Comparison of ENCODE assay signal across 17 mouse cellular contexts in genomic region chr1:192879086-192879580, GRCm38 (mm10). TPM values are rescaled to one million over a fixed set of nuclear protein-coding genes. Genes with fewer than 3 reads are reported as not detected.
"Had no signal": no experiment of that assay in that cellular context is flagged by ENCODE, and none has a peak within 500 bp of the region (broad histone marks: within the 10 kb centered on the region; RNA-seq: fewer than 3 reads in every experiment).

No protein-coding gene starts in this region.

- H3K27ac ChIP-seq: midbrain, embryonic 10.5 days; midbrain, embryonic 12.5 days; neural tube, embryonic 13.5 days; neural tube, embryonic 15.5 days; stomach, embryonic 15.5 days; stomach, postnatal 0 days had no signal

- H3K27me3 ChIP-seq: midbrain, embryonic 12.5 days; neural tube, embryonic 13.5 days; neural tube, embryonic 15.5 days; stomach, embryonic 15.5 days had no signal

- H3K4me1 ChIP-seq: midbrain, embryonic 12.5 days; neural tube, embryonic 13.5 days; neural tube, embryonic 15.5 days; stomach, embryonic 15.5 days had no signal

- H3K36me3 ChIP-seq: midbrain, embryonic 10.5 days; midbrain, embryonic 12.5 days; neural tube, embryonic 13.5 days; neural tube, embryonic 15.5 days; stomach, embryonic 15.5 days had no signal

- H3K9ac ChIP-seq: lung, embryonic 14.5 days; midbrain, embryonic 12.5 days; neural tube, embryonic 13.5 days; neural tube, embryonic 15.5 days; stomach, embryonic 15.5 days had no signal

- H3K4me3 ChIP-seq: midbrain, embryonic 10.5 days; midbrain, embryonic 12.5 days; myocyte; neural tube, embryonic 13.5 days; neural tube, embryonic 15.5 days; stomach, embryonic 15.5 days had no signal

- DNase-seq: lung, embryonic 14.5 days; lung, postnatal 10 days; lung, postnatal 4 days; midbrain, embryonic 14.5 days; retina, postnatal 1 day; right cerebral cortex, adult 18-20 months; thymus, adult 2 months; thymus, postnatal 25 days; thymus, postnatal 4 days had no signal

RNA-seq across cellular contexts. Expression of gene Sertad4, which starts 23.6 kb away (rescaled TPM):
- total RNA-seq: megakaryocyte, adult 5-6 weeks had no signal
